Mouse (Mus musculus): ENCODE data around the gene Bbs7. TPM values are rescaled to one million over a fixed set of nuclear protein-coding genes. Genes with fewer than 3 reads are reported as not detected.

Bbs7 gene
- polyA plus RNA-seq, 1 experiment: 0.18 TPM

DNA sequence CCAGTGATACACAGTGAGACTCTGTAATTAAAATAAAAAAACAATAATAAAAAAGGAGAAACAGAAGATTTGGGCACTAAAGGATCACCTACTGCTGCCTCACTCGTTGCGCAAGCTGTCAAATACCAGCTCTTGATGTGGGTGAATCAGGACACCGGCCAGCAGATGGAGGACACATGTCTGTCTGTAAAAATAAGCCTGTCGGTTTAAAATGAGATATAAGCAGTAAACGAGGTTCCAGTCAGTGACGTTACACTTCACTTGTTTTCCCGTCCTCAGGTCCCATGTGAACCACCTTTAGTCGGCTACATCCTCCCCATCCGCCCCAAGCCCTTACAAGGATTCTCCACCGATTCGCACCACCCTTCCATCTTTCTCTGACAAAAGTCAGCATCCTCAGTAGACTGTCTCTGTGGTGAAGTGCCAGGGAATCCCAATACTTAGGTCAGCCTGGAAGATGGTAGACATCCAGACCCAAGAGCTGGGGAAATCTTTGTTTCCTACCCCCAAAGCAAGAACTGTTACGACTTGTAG lies 61.4 kb downstream of the Bbs7 start:
- Histone ChIP-seq H3K27me3 (ENCODE audit: control insufficient read depth, insufficient read depth, low read length) (no peaks in the 10 kb centered on the region), H3K36me3 (ENCODE audit: control insufficient read depth, insufficient read depth, low read length) (peaks cover 21% of the 10 kb centered on the region), H3K27ac (ENCODE audit: insufficient read depth, low read depth, low read length) (no peak overlapping the region), H3K4me3 (ENCODE audit: low read depth, low read length) (peak overlapping the region; percentile 96), H3K4me1 (ENCODE audit: control insufficient read depth, insufficient read depth, insufficient read length, low read length) (peaks cover 5% of the 10 kb centered on the region)
- WGBS: 16% methylated on average over 12 of the region's 12 CpGs
- no peak for TF ChIP-seq POLR2A (IDR thresholded peaks at IDR 0.05; ENCODE audit: low read depth, low read length)
- no peak for TF ChIP-seq CTCF (IDR thresholded peaks at IDR 0.05; ENCODE audit: extremely low read depth, insufficient read length, insufficient replicate concordance, low read depth, low read length)

DNA sequence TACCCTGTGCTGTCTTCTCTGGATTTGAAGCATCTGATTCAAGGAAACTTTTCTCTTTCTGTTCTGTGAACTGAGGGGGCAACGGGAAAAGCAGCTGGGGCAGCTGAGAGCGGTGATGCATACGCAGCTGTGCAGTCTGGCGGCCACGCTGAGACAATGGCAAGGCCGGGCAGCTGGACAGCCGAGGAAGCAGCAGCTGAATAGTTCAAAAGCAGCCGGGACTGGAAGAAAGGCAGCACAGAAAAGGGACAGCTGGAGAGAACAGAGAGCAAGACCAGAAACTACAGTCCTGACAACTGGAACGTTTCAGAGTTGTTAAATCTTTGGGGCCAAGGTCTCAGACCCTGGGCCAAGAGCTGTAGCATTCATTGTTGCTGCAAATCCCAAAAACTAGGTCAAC lies 61.9 kb downstream of the Bbs7 start:
- 46% methylated on average over 9 of the region's 9 CpGs for WGBS
- Histone ChIP-seq H3K27me3 (ENCODE audit: control insufficient read depth, insufficient read depth, low read length) (no peaks in the 10 kb centered on the region), H3K36me3 (ENCODE audit: control insufficient read depth, insufficient read depth, low read length) (peaks cover 18% of the 10 kb centered on the region), H3K4me3 (ENCODE audit: low read depth, low read length) (no peak overlapping the region), H3K27ac (ENCODE audit: insufficient read depth, low read depth, low read length) (no peak overlapping the region), H3K4me1 (ENCODE audit: control insufficient read depth, insufficient read depth, insufficient read length, low read length) (peaks cover 5% of the 10 kb centered on the region)
- TF ChIP-seq CTCF (IDR thresholded peaks at IDR 0.05; ENCODE audit: extremely low read depth, insufficient read length, insufficient replicate concordance, low read depth, low read length) (no peak), POLR2A (IDR thresholded peaks at IDR 0.05; ENCODE audit: low read depth, low read length) (no peak)

DNA sequence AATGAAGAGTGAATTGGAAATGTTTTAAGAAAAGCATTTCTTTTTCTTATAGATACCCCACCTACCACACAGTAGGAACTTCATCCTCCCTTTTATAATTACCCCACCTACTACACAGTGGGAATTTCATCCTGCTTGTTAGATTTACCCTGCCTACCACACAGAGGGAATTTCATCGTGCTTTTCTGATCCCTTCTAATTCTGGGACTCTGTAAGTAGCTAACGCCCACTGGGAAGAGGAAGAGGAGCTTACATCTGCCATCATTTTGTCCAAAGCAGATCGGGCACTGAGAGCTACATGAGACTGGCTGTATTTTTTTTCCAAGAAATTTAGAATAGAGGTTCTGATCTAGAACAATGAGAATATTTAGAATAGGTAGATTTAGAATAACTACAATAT lies 68.3 kb downstream of the Bbs7 start:
- no peak overlapping the region for H3K27ac ChIP-seq (ENCODE audit: insufficient read depth, low read depth, low read length)
- 84% methylated on average over 3 of the region's 3 CpGs for WGBS
- H3K4me1 ChIP-seq (ENCODE audit: control insufficient read depth, insufficient read depth, insufficient read length, low read length): no peaks in the 10 kb centered on the region
- TF ChIP-seq POLR2A (IDR thresholded peaks at IDR 0.05; ENCODE audit: low read depth, low read length) (no peak), CTCF (IDR thresholded peaks at IDR 0.05; ENCODE audit: extremely low read depth, insufficient read length, insufficient replicate concordance, low read depth, low read length) (no peak)
- no peaks in the 10 kb centered on the region for H3K36me3 ChIP-seq (ENCODE audit: control insufficient read depth, insufficient read depth, low read length)
- no peaks in the 10 kb centered on the region for H3K27me3 ChIP-seq (ENCODE audit: control insufficient read depth, insufficient read depth, low read length)
- no peak overlapping the region for H3K4me3 ChIP-seq (ENCODE audit: low read depth, low read length)

DNA sequence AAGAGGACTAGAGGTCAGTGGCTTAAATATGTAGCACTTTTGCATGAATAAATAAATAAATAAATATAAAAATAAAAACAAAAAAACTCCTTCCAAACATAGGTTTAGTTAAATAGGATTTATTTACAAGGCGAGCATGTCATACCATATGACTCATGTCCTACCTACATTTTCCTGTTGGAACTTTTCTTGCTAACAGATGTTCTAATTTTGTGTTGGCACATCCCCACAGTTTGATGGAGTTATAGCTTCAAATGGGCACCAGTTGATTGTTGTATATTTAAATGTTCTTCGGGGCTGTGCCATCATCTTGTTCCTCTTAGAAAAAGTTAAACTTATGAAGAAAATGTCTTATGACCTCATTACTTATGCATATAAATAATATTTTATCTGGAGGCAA lies 71.9 kb downstream of the Bbs7 start:
- H3K27me3 ChIP-seq (ENCODE audit: control insufficient read depth, insufficient read depth, low read length): no peaks in the 10 kb centered on the region
- H3K4me3 ChIP-seq (ENCODE audit: low read depth, low read length): no peak overlapping the region
- 86% methylated on average over 2 of the region's 2 CpGs for WGBS
- H3K36me3 ChIP-seq (ENCODE audit: control insufficient read depth, insufficient read depth, low read length): no peaks in the 10 kb centered on the region
- no peak for TF ChIP-seq CTCF (IDR thresholded peaks at IDR 0.05; ENCODE audit: extremely low read depth, insufficient read length, insufficient replicate concordance, low read depth, low read length)
- TF ChIP-seq POLR2A (IDR thresholded peaks at IDR 0.05; ENCODE audit: low read depth, low read length): no peak
- no peak overlapping the region for H3K27ac ChIP-seq (ENCODE audit: insufficient read depth, low read depth, low read length)
- no peaks in the 10 kb centered on the region for H3K4me1 ChIP-seq (ENCODE audit: control insufficient read depth, insufficient read depth, insufficient read length, low read length)

DNA sequence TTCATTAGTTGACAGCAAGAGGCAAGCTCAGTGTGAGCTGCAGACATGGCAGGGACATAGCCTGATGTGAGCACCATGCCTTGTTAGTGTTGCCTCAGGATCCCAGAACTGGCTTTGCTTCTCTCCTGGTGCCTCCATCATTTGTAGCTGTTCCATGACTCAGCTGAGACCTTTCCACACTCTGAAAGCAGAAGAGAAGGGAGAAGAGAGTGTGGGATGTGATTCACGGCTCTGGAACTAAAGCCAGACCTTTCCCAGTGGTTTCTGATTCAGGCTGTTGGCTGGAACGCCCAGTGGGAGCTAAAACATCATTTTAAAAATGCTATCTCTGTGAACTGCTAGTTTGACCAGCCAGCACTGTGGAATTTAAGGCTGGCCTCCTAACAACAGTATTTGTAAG lies 72.5 kb downstream of the Bbs7 start:
- TF ChIP-seq POLR2A (IDR thresholded peaks at IDR 0.05; ENCODE audit: low read depth, low read length): no peak
- TF ChIP-seq CTCF (IDR thresholded peaks at IDR 0.05; ENCODE audit: extremely low read depth, insufficient read length, insufficient replicate concordance, low read depth, low read length): no peak
- no peaks in the 10 kb centered on the region for H3K4me1 ChIP-seq (ENCODE audit: control insufficient read depth, insufficient read depth, insufficient read length, low read length)
- H3K27ac ChIP-seq (ENCODE audit: insufficient read depth, low read depth, low read length): no peak overlapping the region
- no peaks in the 10 kb centered on the region for H3K27me3 ChIP-seq (ENCODE audit: control insufficient read depth, insufficient read depth, low read length)
- H3K36me3 ChIP-seq (ENCODE audit: control insufficient read depth, insufficient read depth, low read length): no peaks in the 10 kb centered on the region
- no peak overlapping the region for H3K4me3 ChIP-seq (ENCODE audit: low read depth, low read length)
- 49% methylated on average over 2 of the region's 2 CpGs for WGBS

DNA sequence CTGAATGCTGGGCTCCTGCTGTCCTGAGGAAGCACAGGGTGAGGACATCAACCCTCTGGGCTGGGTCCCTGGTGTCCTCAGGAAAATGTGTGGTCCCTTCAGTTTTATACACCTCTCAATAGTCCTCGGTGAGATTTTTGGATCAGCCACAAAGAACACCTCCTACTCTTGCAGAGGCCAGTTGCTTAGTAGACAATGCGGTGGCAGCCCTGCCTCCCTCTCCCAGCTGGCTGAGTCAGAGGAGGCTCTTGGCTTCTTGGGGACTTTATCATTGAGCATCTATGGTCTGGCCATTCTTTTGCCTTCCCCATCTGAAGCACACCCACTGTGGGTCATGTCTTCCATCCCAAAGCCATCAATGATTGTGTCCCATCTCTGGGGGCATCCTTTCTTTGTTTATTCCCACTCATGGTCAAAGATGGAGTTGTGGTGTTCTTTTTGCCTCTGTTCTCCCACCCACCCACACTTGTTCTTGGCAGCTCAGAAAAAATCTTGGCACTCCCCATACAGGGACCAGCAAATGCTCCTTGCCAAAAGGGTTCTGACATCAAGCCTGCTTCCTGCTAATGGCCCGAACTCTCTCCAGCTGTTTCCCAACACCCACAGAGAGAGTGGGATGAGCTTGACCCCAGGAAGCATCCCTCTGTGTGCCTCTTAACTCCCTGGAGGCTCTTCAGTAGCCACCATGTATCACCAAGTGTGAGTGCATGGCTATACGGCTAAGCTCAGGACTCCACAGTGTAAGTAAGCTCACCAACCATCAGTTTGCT lies 75.4 kb downstream of the Bbs7 start:
- TF ChIP-seq CTCF (IDR thresholded peaks at IDR 0.05; ENCODE audit: extremely low read depth, insufficient read length, insufficient replicate concordance, low read depth, low read length) (no peak), POLR2A (IDR thresholded peaks at IDR 0.05; ENCODE audit: low read depth, low read length) (no peak)

DNA sequence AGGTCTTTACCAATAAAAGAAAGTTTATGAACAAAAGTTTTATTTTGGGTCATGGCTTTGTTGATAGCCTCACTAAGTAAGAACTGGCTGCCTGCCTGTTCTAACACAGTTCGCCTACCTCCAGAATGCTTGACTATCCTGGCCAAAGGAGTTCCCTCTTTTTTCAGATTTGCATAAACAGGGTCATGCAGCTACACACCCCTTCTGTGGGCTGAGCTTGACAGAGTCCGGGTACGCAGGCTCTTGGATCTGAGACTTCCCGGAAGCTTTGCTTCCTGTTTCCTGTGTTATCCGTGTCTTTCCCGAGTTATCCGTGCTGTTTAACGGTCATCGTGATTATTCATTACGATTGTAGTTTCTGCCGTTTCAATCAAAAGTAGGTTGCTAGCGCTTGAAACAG lies 77.2 kb downstream of the Bbs7 start:
- peaks cover 3% of the 10 kb centered on the region; the same call in 1 of the 2 replicates for H3K4me1 ChIP-seq (ENCODE audit: control insufficient read depth, insufficient read depth, insufficient read length, low read length)
- 85% methylated on average over 12 of the region's 12 CpGs for WGBS
- no peak overlapping the region for H3K4me3 ChIP-seq (ENCODE audit: low read depth, low read length)
- no peak overlapping the region for H3K27ac ChIP-seq (ENCODE audit: insufficient read depth, low read depth, low read length)
- TF ChIP-seq POLR2A (IDR thresholded peaks at IDR 0.05; ENCODE audit: low read depth, low read length) (no peak), CTCF (IDR thresholded peaks at IDR 0.05; ENCODE audit: extremely low read depth, insufficient read length, insufficient replicate concordance, low read depth, low read length) (no peak)
- H3K36me3 ChIP-seq (ENCODE audit: control insufficient read depth, insufficient read depth, low read length): no peaks in the 10 kb centered on the region
- no peaks in the 10 kb centered on the region for H3K27me3 ChIP-seq (ENCODE audit: control insufficient read depth, insufficient read depth, low read length)

More for the DNA sequence above, 75.4 kb downstream of the Bbs7 start:
- Histone ChIP-seq H3K27me3 (ENCODE audit: control insufficient read depth, insufficient read depth, low read length) (no peaks in the 10 kb centered on the region), H3K4me3 (ENCODE audit: low read depth, low read length) (no peak overlapping the region), H3K27ac (ENCODE audit: insufficient read depth, low read depth, low read length) (no peak overlapping the region), H3K36me3 (ENCODE audit: control insufficient read depth, insufficient read depth, low read length) (no peaks in the 10 kb centered on the region), H3K4me1 (ENCODE audit: control insufficient read depth, insufficient read depth, insufficient read length, low read length) (peaks cover under 1% of the 10 kb centered on the region; the same call in 1 of the 2 replicates)
- 76% methylated on average over 4 of the region's 4 CpGs for WGBS
